Mouse (Mus musculus): Measurements from ENCODE around the gene Wdr12. TPM values are rescaled to one million over a fixed set of nuclear protein-coding genes. Genes with fewer than 3 reads are reported as not detected.

Wdr12 gene
- polyA plus RNA-seq, 1 experiment from 2014 or later: 50.6 TPM

GRCm38 (mm10) chr1:60035044-60035443 lies 63.4 kb downstream of the Wdr12 start:
- H3K27ac ChIP-seq (replicated peaks; ENCODE audit: low read depth, low read length): no peak overlapping the region
- no peak overlapping the region for H3K4me3 ChIP-seq (replicated peaks; ENCODE audit: low read depth, low read length)
- no peaks in the 10 kb centered on the region for H3K4me1 ChIP-seq (ENCODE audit: control insufficient read depth, insufficient read depth, low read length)
- H3K27me3 ChIP-seq (ENCODE audit: control insufficient read depth, insufficient read depth, low read length): no peaks in the 10 kb centered on the region
- H3K9me3 ChIP-seq (ENCODE audit: control insufficient read depth, low read length): no peaks in the 10 kb centered on the region
- no peak overlapping the region for H3K4me2 ChIP-seq (ENCODE audit: low read length)
- H3K36me3 ChIP-seq (ENCODE audit: control insufficient read depth, insufficient read depth, low read length): no peaks in the 10 kb centered on the region
- WGBS: 94% methylated on average over 2 of the region's 2 CpGs
- DNase-seq (no peak), ATAC-seq (ENCODE audit: low FRiP score, low TSS enrichment) (no peak)
- no peak overlapping the region for H3K9ac ChIP-seq (replicated peaks; ENCODE audit: low read length)

Other genes with a start within 250 kb of the Wdr12 start
- 58.0 and 65.6 TPM in 2 replicates for gene Fam117b, start 185.6 kb downstream of the Wdr12 start, polyA plus RNA-seq (2014; fragmentation: Nextera tagmentation; extraction: Ambion mirVana)
- 42.9 and 45.1 TPM in 2 replicates for gene Ica1l, start 55.5 kb downstream of the Wdr12 start, polyA plus RNA-seq (2014; fragmentation: Nextera tagmentation; extraction: Ambion mirVana)
- 8.1 and 10.3 TPM in 2 replicates for gene Carf, start 398 bp downstream of the Wdr12 start, polyA plus RNA-seq (2014; fragmentation: Nextera tagmentation; extraction: Ambion mirVana)
- 12.7 and 13.3 TPM in 2 replicates for gene Nbeal1, start 82.0 kb upstream of the Wdr12 start, polyA plus RNA-seq (2014; fragmentation: Nextera tagmentation; extraction: Ambion mirVana)
- 5.0 and 6.7 TPM in 2 replicates for gene Cyp20a1, start 244.7 kb upstream of the Wdr12 start, polyA plus RNA-seq (2014; fragmentation: Nextera tagmentation; extraction: Ambion mirVana)

All from midbrain, embryonic 14.5 days (tissue).